Mouse (Mus musculus): ENCODE data around the gene Syt5. TPM values are rescaled to one million over a fixed set of nuclear protein-coding genes. Genes with fewer than 3 reads are reported as not detected.

Gene Syt5
- total RNA-seq, 2 experiments from 2014 or later, result 1.4 to 1.9 TPM

GRCm38 (mm10) chr7:4523205-4524130 is 23.9 kb downstream of the Syt5 start:
- intact Hi-C loops (cut with DNase I), result loop anchor here (2.0 to 5.0 kb wide), 2 partner anchors 13 to 391 kb away; no protein-coding TSS in a partner anchor
- DNase-seq, result no peak

GRCm38 (mm10) chr7:4522292-4522691 is 25.0 kb downstream of the Syt5 start:
- intact Hi-C loops (cut with DNase I), result loop anchor here (5.0 kb wide), 1 partner anchor 390 kb away; no protein-coding TSS in a partner anchor
- peak; percentile 45 to 63 for DNase-seq

- intact Hi-C loops (cut with DNase I), result loop anchor here (5.0 kb wide), 1 partner anchor 389 kb away; no protein-coding TSS in a partner anchor
- DNase-seq, result peak in 1 of 2 experiments; percentile 55
These were observed 25.9 kb downstream of the Syt5 start for GRCm38 (mm10) chr7:4521231-4522003.

- no peak for DNase-seq
These were observed 28.9 kb downstream of the Syt5 start for GRCm38 (mm10) chr7:4518487-4518886.

GRCm38 (mm10) chr7:4516332-4517050 is 30.9 kb downstream of the Syt5 start, which contains the start of gene Tnnt1:
Gene Tnnt1 (minus strand): TSS chr7:4516382.
- intact Hi-C loops (cut with DNase I), result no loop called here
- DNase-seq, result peak in 1 of 2 experiments; percentile 59

More at GRCm38 (mm10) chr7:4518487-4518886, 28.9 kb downstream of the Syt5 start:
- intact Hi-C loops (cut with DNase I), result no loop called here

GRCm38 (mm10) chr7:4515853-4516252 is 31.5 kb downstream of the Syt5 start:
- intact Hi-C loops (cut with DNase I), result no loop called here
- DNase-seq, result peak in 1 of 2 experiments; percentile 41

GRCm38 (mm10) chr7:4513829-4514712 is 33.3 kb downstream of the Syt5 start:
- intact Hi-C loops (cut with DNase I), result no loop called here
- DNase-seq, result peak; percentile 61 to 63

GRCm38 (mm10) chr7:4513236-4513635 is 34.1 kb downstream of the Syt5 start:
- DNase-seq, result peak; percentile 66 to 76
- intact Hi-C loops (cut with DNase I), result no loop called here

GRCm38 (mm10) chr7:4511489-4512224 is 35.7 kb downstream of the Syt5 start:
- DNase-seq, result peak in 1 of 2 experiments; percentile 45
- intact Hi-C loops (cut with DNase I), result loop anchor here (2.0 kb wide), 1 partner anchor 13 kb away; the partner anchor contains the start of gene Tnni3

GRCm38 (mm10) chr7:4509863-4510608 is 37.3 kb downstream of the Syt5 start:
- intact Hi-C loops (cut with DNase I), result loop anchor here (2.0 kb wide), 1 partner anchor 15 kb away; the partner anchor contains the start of gene Tnni3
- DNase-seq, result peak; percentile 88 to 93

- intact Hi-C loops (cut with DNase I), result no loop called here
- no peak for DNase-seq
These were observed 38.6 kb downstream of the Syt5 start for GRCm38 (mm10) chr7:4508739-4509116.

GRCm38 (mm10) chr7:4508062-4508738 is 39.1 kb downstream of the Syt5 start:
- no peak for DNase-seq
- intact Hi-C loops (cut with DNase I), result no loop called here

- no peak for DNase-seq
- intact Hi-C loops (cut with DNase I), result no loop called here
These were observed 40.1 kb downstream of the Syt5 start for GRCm38 (mm10) chr7:4507220-4507619.

- intact Hi-C loops (cut with DNase I), result no loop called here
- no peak for DNase-seq
These were observed 42.5 kb downstream of the Syt5 start for GRCm38 (mm10) chr7:4504646-4505435.

GRCm38 (mm10) chr7:4503858-4504257 is 43.5 kb downstream of the Syt5 start:
- intact Hi-C loops (cut with DNase I), result no loop called here
- no peak for DNase-seq

- intact Hi-C loops (cut with DNase I), result no loop called here
These were observed 44.2 kb downstream of the Syt5 start for GRCm38 (mm10) chr7:4503100-4503499.

More at GRCm38 (mm10) chr7:4503100-4503499, 44.2 kb downstream of the Syt5 start:
- DNase-seq, result no peak

All from heart, postnatal 14 days (tissue).